Mouse (Mus musculus) heart, adult 2 months (tissue): ENCODE data around the gene Itga8.

Experiments used
- CTCF ChIP-seq: fragments of 200-600 bp; IDR thresholded peaks from 2 replicates; pipeline ENCODE4 v1.8.1; 2022; ENCODE audit warnings: antibody characterized with exemption, mild to moderate bottlenecking, moderate library complexity
- EP300 ChIP-seq: fragments of 200-500 bp; IDR thresholded peaks from 2 replicates; pipeline ENCODE4 v1.6.1; 2011; ENCODE audit warnings: low read depth, low read length, control low read depth; ENCODE audit not compliant: insufficient read depth

- TF ChIP-seq EP300 (no peak), CTCF (no peak)
Measured at GRCm38 (mm10) chr2:12256635-12257317, 44.9 kb downstream of the Itga8 start.
